Mouse (Mus musculus): ENCODE results near the gene Mog.

GRCm38 (mm10) chr17:37072730-37073276, 49.6 kb upstream of the Mog start:
- TF ChIP-seq CTCF (IDR thresholded peaks at IDR 0.05; ENCODE audit: low read depth, low read length) (no peak), GATA1 (IDR thresholded peaks at IDR 0.05; ENCODE audit: borderline replicate concordance, low read length) (no peak), POLR2AphosphoS5 (IDR thresholded peaks at IDR 0.05; ENCODE audit: insufficient replicate concordance, low read depth, low read length) (no peak), TAL1 (conservative IDR thresholded peaks at IDR 0.05; ENCODE audit: low read depth, low read length) (no peak), GATA2 (IDR thresholded peaks at IDR 0.05; ENCODE audit: borderline replicate concordance, low read depth, low read length) (no peak)
